Comparison of ENCODE assay signal across 21 mouse cellular contexts in genomic region chr7:126448481-126448880, GRCm38 (mm10). TPM values are rescaled to one million over a fixed set of nuclear protein-coding genes. Genes with fewer than 3 reads are reported as not detected.
A peak's percentile ranks its signal among the peaks of the same experiment; 100 is the strongest.
DNase-seq lines count a peak whose midpoint lies in the region; ATAC-seq and TF ChIP-seq lines count a peak whose summit lies in the region.
"Had no signal": no experiment of that assay in that cellular context is flagged by ENCODE, and none has a peak within 500 bp of the region (broad histone marks: within the 10 kb centered on the region; RNA-seq: fewer than 3 reads in every experiment).

No protein-coding gene starts in this region.

- H3K27ac ChIP-seq in gastrocnemius, adult 2 months = peak overlapping the region; percentile 65
- no peak overlapping the region for H3K27ac ChIP-seq in intestine, postnatal 0 days (ENCODE audit: low read depth, low read length)
- H3K27ac ChIP-seq: embryonic facial prominence, embryonic 12.5 days; forebrain, embryonic 15.5 days; hindbrain, embryonic 14.5 days had no signal

- peak; percentile 29 to 66; a peak in 2 of 4 replicates for ATAC-seq in hematopoietic stem cell, adult 5-6 weeks (replicated peaks in 1 of 2; ENCODE audit: insufficient read depth in 1 of 2, low FRiP score in 2 of 2, low TSS enrichment in 1 of 2, low read depth in 1 of 2, poor library complexity in 2 of 2, severe bottlenecking in 2 of 2)
- ATAC-seq in neutrophil, adult 5-6 weeks (ENCODE audit: extremely low read depth, insufficient number of reproducible peaks, low FRiP score, poor library complexity, severe bottlenecking) = 0 out of 2 replicates have a peak, but pooled peaks have one; percentile 15
- ATAC-seq in intestine, postnatal 0 days = no peak
- ATAC-seq: CD4-positive, CD25-positive, alpha-beta regulatory T cell, adult 4 months; forebrain, embryonic 15.5 days had no signal

- H3K27me3 ChIP-seq in intestine, postnatal 0 days (replicated peaks; ENCODE audit: control insufficient read depth, insufficient read depth, low read length) = no peaks in the 10 kb centered on the region
- H3K27me3 ChIP-seq: embryonic facial prominence, embryonic 12.5 days; forebrain, embryonic 15.5 days had no signal

- no peaks in the 10 kb centered on the region for H3K9me3 ChIP-seq in intestine, postnatal 0 days (ENCODE audit: control insufficient read depth)
- H3K9me3 ChIP-seq: embryonic facial prominence, embryonic 12.5 days; forebrain, embryonic 15.5 days; G1E had no signal

- peak; percentile 37 for DNase-seq in gastrocnemius, adult 2 months
- DNase-seq in gastrocnemius, adult 8-10 months (ENCODE audit: low spot score in 2 of 2) = no peak
- peak; percentile 4 for DNase-seq in kidney, postnatal 10 days
- no peak for DNase-seq in kidney, postnatal 25 days
- DNase-seq: adrenal gland, postnatal 10 days; B cell, adult 2 months; cerebellum, adult 11 months; cerebellum, adult 8-10 months; cerebellum, postnatal 14 days; heart, postnatal 10 days; heart, postnatal 4 days had no signal

- no peaks in the 10 kb centered on the region for H3K4me1 ChIP-seq in intestine, postnatal 0 days (replicated peaks; ENCODE audit: control insufficient read depth, insufficient read depth, low read length)
- H3K4me1 ChIP-seq: embryonic facial prominence, embryonic 12.5 days; forebrain, embryonic 15.5 days had no signal

- intact Hi-C loops in gastrocnemius, adult 2 months (cut with DNase I) = no loop called here

- H3K36me3 ChIP-seq in intestine, postnatal 0 days (ENCODE audit: control insufficient read depth, insufficient read depth) = peaks cover 30% of the 10 kb centered on the region

- H3K9ac ChIP-seq in intestine, postnatal 0 days (ENCODE audit: low read depth, low read length) = no peak overlapping the region
- H3K9ac ChIP-seq: embryonic facial prominence, embryonic 12.5 days; forebrain, embryonic 15.5 days; hindbrain, embryonic 14.5 days had no signal

- H3K4me2 ChIP-seq in intestine, postnatal 0 days (replicated peaks; ENCODE audit: low read depth) = no peak overlapping the region
- H3K4me2 ChIP-seq: embryonic facial prominence, embryonic 12.5 days; forebrain, embryonic 15.5 days; hindbrain, embryonic 14.5 days had no signal

- TF ChIP-seq CTCF in gastrocnemius, adult 2 months (IDR thresholded peaks at IDR 0.05) = no peak
- no peak for TF ChIP-seq CTCF in intestine, postnatal 0 days (IDR thresholded peaks at IDR 0.05; ENCODE audit: low read depth)

- WGBS in intestine, postnatal 0 days = 91% methylated on average over 19 of the region's 19 CpGs

- no peak overlapping the region; the same call in 1 of the 2 replicates for H3K4me3 ChIP-seq in gastrocnemius, adult 2 months
- no peak overlapping the region for H3K4me3 ChIP-seq in intestine, postnatal 0 days (ENCODE audit: low read depth, low read length)
- H3K4me3 ChIP-seq: embryonic facial prominence, embryonic 12.5 days; forebrain, embryonic 15.5 days had no signal

RNA-seq across cellular contexts. Expression of gene Atp2a1, which starts 14.4 kb away (rescaled TPM):
- total RNA-seq in gastrocnemius, adult 2 months (2021) = over 10,000 TPM; 21,521 to 26,495 TPM
- over 10,000 TPM; 27,209 to 31,432 (median 30,252) TPM for total RNA-seq in gastrocnemius, adult 8-10 months (2022)
- 0.30 TPM in 1 of 2 replicates, not detected in the other for total RNA-seq in hematopoietic stem cell, adult 5-6 weeks (2017)
- 0.37 and 1.6 TPM in 2 replicates for total RNA-seq in neutrophil, adult 5-6 weeks (2017)
- polyA plus RNA-seq in intestine, postnatal 0 days (2015; fragmentation: Nextera tagmentation; extraction: Ambion mirVana) = 0.05 and 0.24 TPM in 2 replicates
- total RNA-seq: G1E had no signal
- polyA plus RNA-seq: forebrain, embryonic 11.5 days had no signal

RNA-seq across cellular contexts. Expression of gene Rabep2, which starts 19.9 kb away (rescaled TPM):
- total RNA-seq in gastrocnemius, adult 2 months (2021) = 10 to 100 TPM; 14.0 to 14.9 TPM
- 10 to 100 TPM; 10.5 to 19.2 (median 15.1) TPM for total RNA-seq in gastrocnemius, adult 8-10 months (2022)
- 33.8 and 36.4 TPM in 2 replicates for total RNA-seq in hematopoietic stem cell, adult 5-6 weeks (2017)
- total RNA-seq in neutrophil, adult 5-6 weeks (2017) = 117 and 130 TPM in 2 replicates
- polyA plus RNA-seq in intestine, postnatal 0 days (2015; fragmentation: Nextera tagmentation; extraction: Ambion mirVana) = 15.1 and 17.0 TPM in 2 replicates

RNA-seq across cellular contexts. Expression of gene Sh2b1, which starts 26.7 kb away (rescaled TPM):
- 10 to 100 TPM; 43.0 to 48.1 TPM for total RNA-seq in gastrocnemius, adult 2 months (2021)
- total RNA-seq in gastrocnemius, adult 8-10 months (2022) = 10 to 100 TPM; 45.9 to 57.4 (median 49.0) TPM
- total RNA-seq in hematopoietic stem cell, adult 5-6 weeks (2017) = 15.3 and 20.9 TPM in 2 replicates
- total RNA-seq in neutrophil, adult 5-6 weeks (2017) = 30.0 and 34.0 TPM in 2 replicates
- polyA plus RNA-seq in intestine, postnatal 0 days (2015; fragmentation: Nextera tagmentation; extraction: Ambion mirVana) = 23.6 and 23.8 TPM in 2 replicates

RNA-seq across cellular contexts. Expression of gene Cd19, which starts 33.8 kb away (rescaled TPM):
- total RNA-seq in gastrocnemius, adult 2 months (2021) = not detected
- total RNA-seq in gastrocnemius, adult 8-10 months (2022) = not detected
- total RNA-seq in hematopoietic stem cell, adult 5-6 weeks (2017) = not detected in 2 replicates
- 585 and 589 TPM in 2 replicates for total RNA-seq in neutrophil, adult 5-6 weeks (2017)
- polyA plus RNA-seq in intestine, postnatal 0 days (2015; fragmentation: Nextera tagmentation; extraction: Ambion mirVana) = 0.07 and 0.09 TPM in 2 replicates
- total RNA-seq: G1E had no signal
- polyA plus RNA-seq: embryonic facial prominence, embryonic 12.5 days; forebrain, embryonic 11.5 days; forebrain, embryonic 15.5 days; G1E; heart, embryonic 14.5 days; hindbrain, embryonic 14.5 days had no signal

RNA-seq across cellular contexts. Expression of gene Tufm, which starts 38.7 kb away (rescaled TPM):
- 100 to 1,000 TPM; 111 to 141 TPM for total RNA-seq in gastrocnemius, adult 2 months (2021)
- total RNA-seq in gastrocnemius, adult 8-10 months (2022) = 100 to 1,000 TPM; 116 to 151 (median 137) TPM
- 48.1 and 99.2 TPM in 2 replicates for total RNA-seq in hematopoietic stem cell, adult 5-6 weeks (2017)
- total RNA-seq in neutrophil, adult 5-6 weeks (2017) = 33.6 and 38.4 TPM in 2 replicates
- polyA plus RNA-seq in intestine, postnatal 0 days (2015; fragmentation: Nextera tagmentation; extraction: Ambion mirVana) = 70.3 and 76.5 TPM in 2 replicates

Comparison
In these comparisons a context has a peak if more than half of its experiments do, and no peak if none do; other contexts are left out.
1. DNase-seq: peak in gastrocnemius, adult 2 months (single experiment) and kidney, postnatal 10 days (single experiment); none in gastrocnemius, adult 8-10 months (0 of 2) and kidney, postnatal 25 days (0 of 2).
2. RNA of gene Atp2a1, which starts 14.4 kb away (total RNA-seq): 27,209 to 31,432 TPM in gastrocnemius, adult 8-10 months and 21,521 to 26,495 TPM in gastrocnemius, adult 2 months; 0.37 to 1.6 TPM in neutrophil, adult 5-6 weeks and 0.30 TPM in hematopoietic stem cell, adult 5-6 weeks; every median in the first group is over 1,000 times any median in the second.